Mouse (Mus musculus): ENCODE results near the gene Ttc16. TPM values are rescaled to one million over a fixed set of nuclear protein-coding genes. Genes with fewer than 3 reads are reported as not detected.

Ttc16 gene
- polyA plus RNA-seq, 1 experiment from 2014 or later = 0.64 TPM

- ATAC-seq (ENCODE audit: insufficient number of reproducible peaks, insufficient read depth, low FRiP score, low read depth) = no peak
- H3K36me3 ChIP-seq (ENCODE audit: control insufficient read depth, insufficient read depth, low read length) = peaks cover 23% of the 10 kb centered on the region
Observed at GRCm38 (mm10) chr2:32749082-32749481, 26.4 kb downstream of the Ttc16 start.

GRCm38 (mm10) chr2:32744272-32744982 lies 31.0 kb downstream of the Ttc16 start:
- 70% methylated on average over 15 of the region's 15 CpGs for WGBS
- H3K27ac ChIP-seq (ENCODE audit: low read length) = no peak overlapping the region
- no peak overlapping the region for H3K4me2 ChIP-seq (replicated peaks; ENCODE audit: low read depth, low read length)
- peaks cover 13% of the 10 kb centered on the region for H3K4me1 ChIP-seq (ENCODE audit: control insufficient read depth, insufficient read depth, low read length)
- 0 out of 2 replicates have a peak, but pooled peaks cover 14% of the 10 kb centered on the region for H3K27me3 ChIP-seq (ENCODE audit: control insufficient read depth, insufficient read depth, low read length)
- no peak overlapping the region for H3K4me3 ChIP-seq (ENCODE audit: low read depth, low read length)
- H3K9ac ChIP-seq (replicated peaks; ENCODE audit: low read depth, low read length) = no peak overlapping the region
- peaks cover 17% of the 10 kb centered on the region for H3K36me3 ChIP-seq (ENCODE audit: control insufficient read depth, insufficient read depth, low read length)
- ATAC-seq (ENCODE audit: insufficient number of reproducible peaks, insufficient read depth, low FRiP score, low read depth) = no peak
- no peaks in the 10 kb centered on the region for H3K9me3 ChIP-seq (ENCODE audit: control insufficient read depth, low read depth, low read length)

More at GRCm38 (mm10) chr2:32749082-32749481, 26.4 kb downstream of the Ttc16 start:
- H3K9me3 ChIP-seq (ENCODE audit: control insufficient read depth, low read depth, low read length) = no peaks in the 10 kb centered on the region
- H3K27me3 ChIP-seq (ENCODE audit: control insufficient read depth, insufficient read depth, low read length) = no peaks in the 10 kb centered on the region
- H3K27ac ChIP-seq (ENCODE audit: low read length) = no peak overlapping the region
- 92% methylated on average over 16 of the region's 16 CpGs for WGBS
- no peak overlapping the region for H3K4me2 ChIP-seq (replicated peaks; ENCODE audit: low read depth, low read length)
- no peak overlapping the region for H3K4me3 ChIP-seq (ENCODE audit: low read depth, low read length)
- no peak overlapping the region for H3K9ac ChIP-seq (replicated peaks; ENCODE audit: low read depth, low read length)
- peaks cover 7% of the 10 kb centered on the region; the same call in 1 of the 2 replicates for H3K4me1 ChIP-seq (ENCODE audit: control insufficient read depth, insufficient read depth, low read length)

GRCm38 (mm10) chr2:32742173-32742531 lies 33.3 kb downstream of the Ttc16 start:
- WGBS = 16% methylated on average over 18 of the region's 18 CpGs
- Histone ChIP-seq H3K4me3 (ENCODE audit: low read depth, low read length) (peak overlapping the region; percentile 39), H3K27ac (ENCODE audit: low read length) (no peak overlapping the region), H3K4me2 (replicated peaks; ENCODE audit: low read depth, low read length) (peak overlapping the region; percentile 93; the same call in 1 of the 2 replicates), H3K9ac (replicated peaks; ENCODE audit: low read depth, low read length) (no peak overlapping the region), H3K27me3 (ENCODE audit: control insufficient read depth, insufficient read depth, low read length) (0 out of 2 replicates have a peak, but pooled peaks cover 14% of the 10 kb centered on the region), H3K4me1 (ENCODE audit: control insufficient read depth, insufficient read depth, low read length) (peaks cover 13% of the 10 kb centered on the region), H3K36me3 (ENCODE audit: control insufficient read depth, insufficient read depth, low read length) (peaks cover 9% of the 10 kb centered on the region), H3K9me3 (ENCODE audit: control insufficient read depth, low read depth, low read length) (no peaks in the 10 kb centered on the region)
- ATAC-seq (ENCODE audit: insufficient number of reproducible peaks, insufficient read depth, low FRiP score, low read depth) = no peak

- Histone ChIP-seq H3K9me3 (ENCODE audit: control insufficient read depth, low read depth, low read length) (no peaks in the 10 kb centered on the region), H3K4me3 (ENCODE audit: low read depth, low read length) (peak overlapping the region; percentile 39), H3K4me1 (ENCODE audit: control insufficient read depth, insufficient read depth, low read length) (peaks cover 13% of the 10 kb centered on the region), H3K27ac (ENCODE audit: low read length) (no peak overlapping the region), H3K4me2 (replicated peaks; ENCODE audit: low read depth, low read length) (peak overlapping the region; percentile 93), H3K9ac (replicated peaks; ENCODE audit: low read depth, low read length) (peak overlapping the region; percentile 28; the same call in 1 of the 2 replicates), H3K36me3 (ENCODE audit: control insufficient read depth, insufficient read depth, low read length) (peaks cover 9% of the 10 kb centered on the region), H3K27me3 (ENCODE audit: control insufficient read depth, insufficient read depth, low read length) (0 out of 2 replicates have a peak, but pooled peaks cover 14% of the 10 kb centered on the region)
- 6% methylated on average over 57 of the region's 58 CpGs for WGBS
- peak; percentile 70 for ATAC-seq (ENCODE audit: insufficient number of reproducible peaks, insufficient read depth, low FRiP score, low read depth)
Observed at GRCm38 (mm10) chr2:32741273-32742172, 33.9 kb downstream of the Ttc16 start.

- H3K27me3 ChIP-seq (ENCODE audit: control insufficient read depth, insufficient read depth, low read length) = 0 out of 2 replicates have a peak, but pooled peaks cover 14% of the 10 kb centered on the region
- H3K36me3 ChIP-seq (ENCODE audit: control insufficient read depth, insufficient read depth, low read length) = peaks cover 3% of the 10 kb centered on the region
- H3K27ac ChIP-seq (ENCODE audit: low read length) = no peak within 1 kb of the TSS
- H3K9me3 ChIP-seq (ENCODE audit: control insufficient read depth, low read depth, low read length) = no peaks in the 10 kb centered on the region
- H3K4me3 ChIP-seq (ENCODE audit: low read depth, low read length) = peak within 1 kb of the TSS; percentile 39
- no peak for ATAC-seq (ENCODE audit: insufficient number of reproducible peaks, insufficient read depth, low FRiP score, low read depth)
- H3K4me1 ChIP-seq (ENCODE audit: control insufficient read depth, insufficient read depth, low read length) = peaks cover 16% of the 10 kb centered on the region
- H3K4me2 ChIP-seq (replicated peaks; ENCODE audit: low read depth, low read length) = peak within 1 kb of the TSS; percentile 93
- 8% methylated on average over 11 of the region's 11 CpGs for WGBS
- peak within 1 kb of the TSS; percentile 28; the same call in 1 of the 2 replicates for H3K9ac ChIP-seq (replicated peaks; ENCODE audit: low read depth, low read length)
Observed at GRCm38 (mm10) chr2:32740916-32741272, 34.5 kb downstream of the Ttc16 start, which contains the start of gene 6330409D20Rik. Gene 6330409D20Rik, minus strand, starts transcription at chr2:32741016.

- no peak overlapping the region for H3K27ac ChIP-seq (ENCODE audit: low read length)
- H3K4me1 ChIP-seq (ENCODE audit: control insufficient read depth, insufficient read depth, low read length) = peaks cover 25% of the 10 kb centered on the region
- 69% methylated on average over 4 of the region's 4 CpGs for WGBS
- H3K9me3 ChIP-seq (ENCODE audit: control insufficient read depth, low read depth, low read length) = no peaks in the 10 kb centered on the region
- H3K36me3 ChIP-seq (ENCODE audit: control insufficient read depth, insufficient read depth, low read length) = no peaks in the 10 kb centered on the region; the same call in 1 of the 2 replicates
- H3K4me2 ChIP-seq (replicated peaks; ENCODE audit: low read depth, low read length) = no peak overlapping the region
- H3K27me3 ChIP-seq (ENCODE audit: control insufficient read depth, insufficient read depth, low read length) = 0 out of 2 replicates have a peak, but pooled peaks cover 14% of the 10 kb centered on the region
- no peak overlapping the region for H3K4me3 ChIP-seq (ENCODE audit: low read depth, low read length)
- H3K9ac ChIP-seq (replicated peaks; ENCODE audit: low read depth, low read length) = no peak overlapping the region
- no peak for ATAC-seq (ENCODE audit: insufficient number of reproducible peaks, insufficient read depth, low FRiP score, low read depth)
Observed at GRCm38 (mm10) chr2:32739311-32739710, 36.1 kb downstream of the Ttc16 start.

- H3K9me3 ChIP-seq (ENCODE audit: control insufficient read depth, low read depth, low read length) = no peaks in the 10 kb centered on the region
- no peak overlapping the region for H3K9ac ChIP-seq (replicated peaks; ENCODE audit: low read depth, low read length)
- no peak overlapping the region for H3K4me2 ChIP-seq (replicated peaks; ENCODE audit: low read depth, low read length)
- H3K27me3 ChIP-seq (ENCODE audit: control insufficient read depth, insufficient read depth, low read length) = 0 out of 2 replicates have a peak, but pooled peaks cover 7% of the 10 kb centered on the region
- no peak overlapping the region for H3K27ac ChIP-seq (ENCODE audit: low read length)
- no peak overlapping the region for H3K4me3 ChIP-seq (ENCODE audit: low read depth, low read length)
- H3K4me1 ChIP-seq (ENCODE audit: control insufficient read depth, insufficient read depth, low read length) = peaks cover 28% of the 10 kb centered on the region
- WGBS = 64% methylated on average over 6 of the region's 6 CpGs
- ATAC-seq (ENCODE audit: insufficient number of reproducible peaks, insufficient read depth, low FRiP score, low read depth) = no peak
- no peaks in the 10 kb centered on the region; the same call in 1 of the 2 replicates for H3K36me3 ChIP-seq (ENCODE audit: control insufficient read depth, insufficient read depth, low read length)
Observed at GRCm38 (mm10) chr2:32737008-32737407, 38.4 kb downstream of the Ttc16 start.

- WGBS = 51% methylated on average over 3 of the region's 3 CpGs
- H3K9me3 ChIP-seq (ENCODE audit: control insufficient read depth, low read depth, low read length) = no peaks in the 10 kb centered on the region
- H3K27ac ChIP-seq (ENCODE audit: low read length) = peak overlapping the region; percentile 11; the same call in 1 of the 2 replicates
- H3K27me3 ChIP-seq (ENCODE audit: control insufficient read depth, insufficient read depth, low read length) = 0 out of 2 replicates have a peak, but pooled peaks cover under 1% of the 10 kb centered on the region
- no peak overlapping the region for H3K9ac ChIP-seq (replicated peaks; ENCODE audit: low read depth, low read length)
- H3K4me2 ChIP-seq (replicated peaks; ENCODE audit: low read depth, low read length) = no peak overlapping the region
- peaks cover 27% of the 10 kb centered on the region for H3K4me1 ChIP-seq (ENCODE audit: control insufficient read depth, insufficient read depth, low read length)
- H3K36me3 ChIP-seq (ENCODE audit: control insufficient read depth, insufficient read depth, low read length) = no peaks in the 10 kb centered on the region; the same call in 1 of the 2 replicates
- no peak overlapping the region for H3K4me3 ChIP-seq (ENCODE audit: low read depth, low read length)
- ATAC-seq (ENCODE audit: insufficient number of reproducible peaks, insufficient read depth, low FRiP score, low read depth) = no peak
Observed at GRCm38 (mm10) chr2:32736306-32736829, 39.1 kb downstream of the Ttc16 start.

Data from stomach, embryonic 14.5 days (tissue).